Mouse (Mus musculus) bone marrow, adult 2 months (tissue): Measurements from ENCODE around the gene Phactr2. TPM values are rescaled to one million over a fixed set of nuclear protein-coding genes. Genes with fewer than 3 reads are reported as not detected.

Experiments used
- H3K27ac ChIP-seq: fragments of 200-500 bp; 2 replicates; pipeline ENCODE4 v1.5.1; 2012; ENCODE audit warnings: low read depth, mild to moderate bottlenecking, control low read depth, inconsistent platforms, low read length; ENCODE audit not compliant: control insufficient read depth, poor library complexity, insufficient read depth
- H3K4me1 ChIP-seq: fragments of 200-500 bp; 2 replicates; pipeline ENCODE4 v1.6.1; 2011; ENCODE audit warnings: low read length; ENCODE audit not compliant: control insufficient read depth, insufficient read depth
- H3K4me3 ChIP-seq: fragments of 200-500 bp; replicated peaks from 2 replicates; pipeline ENCODE3; 2011; ENCODE audit warnings: mild to moderate bottlenecking, low read depth, low read length, control low read depth; ENCODE audit not compliant: control insufficient read depth
- CTCF ChIP-seq: fragments of 200-500 bp; IDR thresholded peaks from 2 replicates; pipeline ENCODE4 v1.5.1; 2011; ENCODE audit warnings: low read length, control low read depth; ENCODE audit not compliant: control insufficient read depth, insufficient read depth
- POLR2A ChIP-seq: fragments of 200-500 bp; IDR thresholded peaks from 2 replicates; pipeline ENCODE4 v1.6.1; 2011; ENCODE audit warnings: low read depth, mild to moderate bottlenecking, control low read depth, low read length, borderline replicate concordance; ENCODE audit not compliant: control insufficient read depth
- WGBS: fragments of 180-500 bp; shearing (Covaris S2); methylation state at CpG from one replicate; pipeline ENCODE4 v1.1.7; 2018; 5-methylcytosine and 5-hydroxymethylcytosine counted together
- polyA plus RNA-seq: library from polyadenylated mRNA; stranded (reverse); fragments of >200 nt; gene quantifications from 2 replicates; pipeline ENCODE4 v1.2.4, GENCODE M21; 2011; ENCODE audit warnings: low replicate concordance; ENCODE audit not compliant: missing spikeins, insufficient read depth, insufficient read length

Phactr2 gene
- polyA plus RNA-seq, 1 experiment = 12.8 TPM

- whole genome bisulfite sequencing = 86% methylated on average over 7 of the region's 7 CpGs
- no peak overlapping the region for H3K4me3 ChIP-seq
- no peak for TF ChIP-seq CTCF
- no peak for TF ChIP-seq POLR2A
- no peaks in the 10 kb centered on the region for H3K4me1 ChIP-seq
- no peak overlapping the region for H3K27ac ChIP-seq
Observed at GRCm38 (mm10) chr10:13230716-13231115, 243.5 kb downstream of the Phactr2 start.

- Histone ChIP-seq H3K27ac (no peak overlapping the region), H3K4me3 (no peak overlapping the region), H3K4me1 (no peaks in the 10 kb centered on the region)
- 81% methylated on average over 7 of the region's 7 CpGs for WGBS
- no peak for TF ChIP-seq CTCF
Observed at GRCm38 (mm10) chr10:13225377-13226063, 248.7 kb downstream of the Phactr2 start.

- Histone ChIP-seq H3K4me3 (no peak overlapping the region), H3K27ac (no peak overlapping the region), H3K4me1 (no peaks in the 10 kb centered on the region)
- 83% methylated on average over 3 of the region's 3 CpGs for WGBS
- TF ChIP-seq CTCF = no peak
- TF ChIP-seq POLR2A = no peak
Observed at GRCm38 (mm10) chr10:13222135-13222534, 252.1 kb downstream of the Phactr2 start.

- Histone ChIP-seq H3K4me1 (no peaks in the 10 kb centered on the region), H3K27ac (no peak overlapping the region), H3K4me3 (no peak overlapping the region)
- TF ChIP-seq CTCF = no peak
- TF ChIP-seq POLR2A = no peak
- 91% methylated on average over 1 of the region's 1 CpGs for WGBS
Observed at GRCm38 (mm10) chr10:13220061-13220460, 254.2 kb downstream of the Phactr2 start.

GRCm38 (mm10) chr10:13213956-13214355 is 260.3 kb downstream of the Phactr2 start:
- TF ChIP-seq POLR2A = no peak
- TF ChIP-seq CTCF = no peak
- Histone ChIP-seq H3K4me1 (no peaks in the 10 kb centered on the region), H3K27ac (no peak overlapping the region), H3K4me3 (no peak overlapping the region)
- 86% methylated on average over 12 of the region's 12 CpGs for WGBS

- Histone ChIP-seq H3K4me1 (no peaks in the 10 kb centered on the region), H3K4me3 (no peak overlapping the region), H3K27ac (no peak overlapping the region)
- no peak for TF ChIP-seq POLR2A
- no peak for TF ChIP-seq CTCF
- 85% methylated on average over 6 of the region's 6 CpGs for WGBS
Observed at GRCm38 (mm10) chr10:13212829-13213228, 261.4 kb downstream of the Phactr2 start.

- WGBS = 83% methylated on average over 9 of the region's 9 CpGs
- TF ChIP-seq POLR2A (no peak), CTCF (no peak)
- no peaks in the 10 kb centered on the region for H3K4me1 ChIP-seq
- H3K27ac ChIP-seq = no peak overlapping the region
- H3K4me3 ChIP-seq = no peak overlapping the region
Observed at GRCm38 (mm10) chr10:13212326-13212725, 261.9 kb downstream of the Phactr2 start.

GRCm38 (mm10) chr10:13209930-13210637 is 264.1 kb downstream of the Phactr2 start:
- Histone ChIP-seq H3K27ac (no peak overlapping the region), H3K4me3 (no peak overlapping the region), H3K4me1 (no peaks in the 10 kb centered on the region)
- TF ChIP-seq POLR2A (no peak), CTCF (no peak)
- 79% methylated on average over 8 of the region's 8 CpGs for WGBS
